Mouse (Mus musculus): ENCODE measurements around the gene G430095P16Rik.

G430095P16Rik gene

DNA sequence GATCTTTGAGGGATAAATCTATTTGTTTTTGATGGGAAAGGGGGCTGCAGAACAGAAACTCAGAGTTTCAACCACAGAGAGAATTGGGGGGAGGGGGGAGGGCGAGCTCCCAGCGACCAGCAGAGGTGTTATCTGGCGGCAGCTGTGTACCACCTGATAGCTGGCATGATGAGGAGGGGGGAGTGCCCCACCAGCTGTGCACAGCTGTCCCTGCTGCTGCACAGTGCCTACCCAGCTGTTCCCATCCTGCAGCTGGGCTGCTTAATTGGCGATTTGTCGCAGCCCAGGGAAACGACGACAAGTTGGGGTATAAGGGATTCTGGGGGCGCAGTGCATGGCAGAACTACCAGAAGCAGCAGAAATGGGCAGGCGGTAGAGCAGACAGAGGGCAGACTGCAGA lies 1.9 kb downstream of the G430095P16Rik start:
- DNase-seq (ENCODE audit: low spot score), result no peak

DNA sequence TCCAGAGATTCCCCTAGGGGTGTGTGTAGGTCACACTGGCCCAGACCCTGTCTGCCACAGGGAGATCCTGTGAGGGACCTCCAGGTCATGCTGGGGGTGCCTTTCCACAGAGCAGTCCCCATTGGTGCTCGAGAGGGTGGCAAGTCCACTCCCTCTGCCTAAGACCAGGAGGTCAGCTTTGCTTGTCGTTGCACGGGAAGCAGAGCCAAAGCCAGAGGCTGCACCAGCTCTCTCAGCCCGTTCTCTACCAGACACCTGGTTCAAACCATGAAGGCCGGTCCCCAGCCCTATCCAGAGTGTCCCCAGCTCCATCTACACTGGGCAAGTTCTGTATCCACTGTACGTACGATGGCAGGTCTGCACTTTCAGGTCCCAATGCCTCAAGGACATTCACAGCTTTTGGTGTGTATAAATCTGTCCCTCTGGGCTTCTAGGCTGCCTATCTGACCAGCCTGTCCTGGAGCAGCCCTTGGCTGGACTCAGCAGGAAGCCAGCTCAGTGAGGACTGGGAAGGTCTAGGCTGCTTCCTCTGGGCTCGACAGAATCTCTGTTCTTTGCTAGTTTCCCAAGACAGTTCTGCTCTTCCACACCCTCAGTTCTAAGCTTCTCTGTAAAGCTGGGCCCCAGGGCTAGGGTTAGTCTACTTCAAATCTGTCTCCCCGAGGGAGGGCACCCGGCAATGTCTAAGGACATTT lies 2.6 kb downstream of the G430095P16Rik start:
- DNase-seq (ENCODE audit: low spot score), result no peak

DNA sequence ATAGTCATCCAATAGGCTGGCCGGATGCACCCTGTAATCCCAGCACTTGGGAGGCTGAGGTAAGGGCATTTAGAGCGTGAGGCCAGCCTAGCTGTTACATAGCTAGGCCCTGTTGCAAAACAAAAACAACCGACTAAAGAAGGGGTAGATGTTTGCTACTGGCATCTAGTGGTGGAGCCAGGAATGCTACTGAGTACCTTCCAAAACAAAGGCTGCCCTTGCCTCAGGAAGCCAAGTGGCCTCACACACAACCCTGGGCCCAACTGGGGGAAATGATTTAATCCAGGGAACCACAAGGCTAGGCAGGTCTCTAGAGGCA lies 3.1 kb downstream of the G430095P16Rik start:
- DNase-seq (ENCODE audit: low spot score), result peak; percentile 72

DNA sequence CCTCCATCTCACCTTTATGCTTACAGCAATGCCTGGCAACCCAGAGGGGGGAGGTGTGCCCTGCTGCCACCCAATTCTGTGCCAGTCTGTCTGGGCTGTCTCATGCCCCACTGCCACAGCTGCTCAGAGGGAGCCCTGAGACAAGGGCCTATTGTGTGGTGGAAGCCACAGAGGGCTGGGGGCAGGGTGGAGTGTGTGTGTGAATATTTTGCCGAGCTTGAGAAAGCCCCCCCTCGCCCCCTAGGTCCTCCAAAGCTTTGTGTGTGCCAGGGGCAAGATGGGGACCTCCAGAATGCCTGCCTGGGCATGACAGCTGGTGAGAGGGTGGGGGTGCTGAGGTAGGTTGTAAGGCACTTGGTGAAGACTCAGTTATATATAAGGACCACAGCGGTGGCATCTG lies 5.7 kb downstream of the G430095P16Rik start:
- DNase-seq (ENCODE audit: low spot score), result no peak

DNA sequence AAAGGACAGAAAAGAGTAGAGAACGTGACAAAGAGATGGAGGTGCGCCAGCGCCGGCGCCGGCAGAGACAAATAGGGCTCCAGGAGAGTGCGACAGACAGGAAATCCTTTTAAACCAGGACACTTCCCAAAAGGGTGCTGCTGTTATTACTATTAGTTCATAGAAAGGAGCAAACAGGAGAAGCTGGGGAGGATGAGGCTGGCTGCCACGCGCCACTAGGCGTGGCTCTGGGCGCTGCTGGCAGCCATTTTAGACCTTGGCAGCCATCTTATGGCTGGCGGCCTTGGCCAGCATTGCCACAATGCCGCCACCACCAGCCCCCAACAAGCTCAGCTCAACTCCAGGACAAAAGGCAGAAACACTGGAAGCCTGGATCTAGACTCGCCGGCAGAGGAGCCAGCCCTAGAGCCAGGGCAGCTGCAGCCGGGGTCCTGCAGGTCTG lies 7.1 kb downstream of the G430095P16Rik start:
- DNase-seq (ENCODE audit: low spot score), result no peak

DNA sequence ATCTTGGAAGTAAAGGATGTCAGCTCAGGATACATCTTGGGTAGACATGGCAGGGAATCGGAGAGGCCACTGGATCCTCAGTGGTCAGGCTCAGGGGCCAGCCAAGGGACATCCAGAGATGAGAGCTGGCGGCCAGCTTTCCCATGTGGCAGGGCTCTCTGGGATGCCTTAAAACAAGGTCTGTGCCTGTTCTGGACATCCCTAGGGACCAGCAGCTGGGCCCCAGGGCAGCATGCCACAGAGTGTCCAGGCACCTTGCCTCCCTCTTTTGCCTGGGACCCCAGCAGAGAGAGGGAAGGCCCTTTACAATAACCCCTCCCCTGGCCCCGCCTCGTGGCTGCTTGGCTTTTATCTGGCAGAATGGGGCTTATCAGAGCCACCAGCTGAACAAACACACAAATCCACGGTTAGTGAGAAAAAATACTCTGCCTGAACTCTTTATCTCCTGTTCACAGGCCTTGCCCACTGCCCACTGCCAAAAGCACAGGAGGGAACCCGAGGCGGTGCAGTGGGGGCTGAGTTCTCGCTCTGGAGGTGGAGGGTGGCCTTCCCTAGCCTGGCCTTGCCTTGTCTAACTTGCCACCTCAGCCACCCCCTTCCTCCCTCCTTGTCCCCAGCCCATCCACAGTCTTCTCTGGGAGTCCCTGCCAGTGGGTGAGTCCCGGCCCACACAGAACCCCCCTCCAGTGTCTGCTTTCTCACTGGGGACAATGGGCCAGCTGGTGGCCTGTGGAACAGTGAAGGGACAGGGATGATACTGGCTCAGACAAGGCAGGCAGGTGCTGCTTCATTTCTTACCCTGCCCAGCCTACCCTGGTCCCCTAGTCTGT lies 7.9 kb downstream of the G430095P16Rik start:
- no peak for DNase-seq (ENCODE audit: low spot score)

DNA sequence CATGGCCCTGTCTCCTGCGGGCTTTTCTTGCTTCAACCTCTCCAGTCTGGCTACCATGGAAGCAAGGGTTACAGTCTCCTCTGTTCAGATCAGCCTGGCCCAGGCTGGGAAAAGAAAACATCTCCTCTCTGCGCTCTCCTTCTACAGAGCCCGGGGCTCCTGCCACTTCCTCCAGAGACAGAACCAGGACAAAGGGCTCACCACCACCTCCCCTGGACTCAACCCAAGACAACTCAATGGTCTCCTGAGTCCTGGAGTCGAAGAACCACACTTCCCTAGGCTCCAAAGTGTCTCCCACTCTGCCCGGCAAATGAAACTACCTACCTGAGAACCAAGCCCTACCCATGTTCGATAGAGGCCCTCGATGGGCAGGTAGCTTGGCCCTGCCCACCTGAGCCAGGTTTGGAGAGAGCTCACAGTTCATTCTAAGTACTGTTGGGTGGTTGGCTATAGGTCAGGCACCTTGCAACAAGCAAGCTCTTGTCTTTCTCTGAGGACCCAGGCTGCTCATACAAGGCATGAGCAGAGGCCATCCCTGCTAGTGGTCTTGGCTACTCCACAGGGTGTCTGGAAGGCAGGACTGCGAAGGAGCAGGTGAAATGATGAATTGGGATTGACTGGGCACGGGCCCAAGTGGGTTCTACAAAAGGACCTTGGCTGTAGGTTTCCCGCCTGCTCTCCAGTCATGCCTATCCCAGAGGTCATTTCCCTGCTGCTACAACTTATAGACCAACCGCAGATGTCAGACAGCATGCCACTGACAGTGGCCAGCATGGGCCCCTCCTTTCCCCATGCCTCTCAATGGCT lies 8.8 kb downstream of the G430095P16Rik start:
- DNase-seq (ENCODE audit: low spot score), result no peak

DNA sequence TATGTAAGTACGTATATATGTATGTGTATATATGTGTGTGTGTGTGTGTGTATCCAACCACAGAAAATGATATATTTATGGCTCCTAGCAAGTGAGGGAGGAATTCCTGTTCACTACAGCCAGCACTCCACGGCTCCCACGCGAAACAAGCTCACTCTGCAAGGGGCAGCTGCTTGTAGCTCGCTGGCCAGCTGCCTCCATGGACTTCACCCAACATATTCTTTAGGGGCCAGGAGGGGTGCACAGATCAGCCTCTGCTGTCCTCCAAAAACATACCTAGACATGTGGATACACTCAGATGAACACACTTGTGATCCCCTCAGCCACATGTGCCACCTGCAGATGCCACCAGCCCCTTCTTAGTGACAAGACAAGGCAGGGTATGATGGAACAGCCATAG lies 9.7 kb downstream of the G430095P16Rik start:
- DNase-seq (ENCODE audit: low spot score), result no peak

DNA sequence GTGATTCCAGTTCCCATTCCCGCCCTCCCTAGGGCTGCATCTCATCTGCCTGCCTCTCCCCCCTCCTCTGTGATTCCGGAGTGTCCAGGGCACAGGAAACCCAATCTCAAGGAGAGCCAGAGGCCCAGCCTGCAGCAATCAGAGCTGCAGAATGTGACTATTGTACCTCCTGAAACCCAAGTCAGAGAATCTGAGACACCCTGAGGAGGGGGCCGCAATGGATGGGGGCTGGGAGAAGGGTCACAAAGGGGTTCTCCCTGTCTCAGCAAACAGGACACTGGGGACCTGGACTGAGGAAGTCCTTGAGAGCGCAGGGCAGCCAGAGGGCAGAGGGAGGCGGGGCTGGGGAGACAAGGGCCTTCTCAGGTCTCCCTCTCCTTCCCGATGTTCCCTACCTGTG lies 10.2 kb downstream of the G430095P16Rik start:
- DNase-seq (ENCODE audit: low spot score), result no peak

DNA sequence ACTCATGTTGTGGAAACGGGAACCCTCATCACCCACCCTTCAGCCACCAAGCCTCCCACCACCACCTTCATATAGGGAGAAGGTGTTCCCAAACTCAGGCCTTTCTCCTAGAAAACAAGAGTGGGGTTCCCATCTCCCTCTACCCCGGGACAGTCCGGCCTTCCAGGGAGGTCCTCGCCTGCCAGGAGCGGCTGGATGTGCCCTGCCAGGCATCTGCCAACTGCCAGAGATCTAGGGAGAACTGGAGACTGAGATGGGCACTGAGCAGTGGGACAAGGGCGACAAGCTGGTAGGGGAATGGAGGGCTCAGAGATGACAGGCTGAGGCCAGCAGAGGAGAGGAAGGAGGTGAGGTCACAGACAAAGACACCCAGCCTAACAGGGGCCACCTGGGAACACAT lies 11.2 kb downstream of the G430095P16Rik start:
- no peak for DNase-seq (ENCODE audit: low spot score)

DNA sequence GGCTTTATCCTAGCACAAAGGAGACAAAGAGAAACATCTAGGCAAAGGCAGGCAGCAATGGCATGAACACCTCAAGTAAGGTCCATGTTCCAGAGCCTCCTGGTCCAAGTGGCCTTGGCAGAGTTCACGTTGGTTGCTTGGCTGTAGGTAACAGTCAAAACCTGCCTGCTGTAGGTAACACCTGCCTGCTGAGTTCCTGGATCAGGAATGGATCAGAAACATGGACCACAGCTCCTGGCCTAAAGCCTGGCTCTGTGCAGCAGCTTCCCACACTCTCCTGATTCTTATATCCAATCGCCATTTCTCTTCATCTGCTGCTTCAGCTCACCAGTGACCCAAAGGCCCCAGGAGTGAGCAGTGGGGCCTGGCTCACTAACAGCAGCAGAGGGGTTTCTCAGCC lies 11.9 kb downstream of the G430095P16Rik start:
- no peak for DNase-seq (ENCODE audit: low spot score)

DNA sequence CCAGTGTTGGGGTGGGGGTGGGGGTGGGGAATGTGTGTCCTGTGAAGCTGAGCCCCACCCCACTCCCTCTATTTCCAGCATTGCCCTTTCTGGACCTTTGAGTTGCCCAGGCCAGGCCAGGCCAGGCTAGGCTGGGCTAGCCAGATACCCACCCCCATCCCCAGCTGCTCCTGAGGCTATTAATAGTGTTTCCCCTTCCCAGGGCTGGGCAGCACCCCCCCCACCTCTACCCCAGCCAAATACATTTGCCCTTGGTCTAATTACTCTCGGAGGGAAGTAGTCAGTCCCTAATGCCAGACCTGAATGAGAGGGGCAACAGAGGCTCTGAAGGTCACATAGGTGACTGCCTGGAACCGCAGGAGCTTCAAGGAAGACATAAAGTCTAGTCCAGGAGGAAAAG lies 12.8 kb downstream of the G430095P16Rik start:
- DNase-seq (ENCODE audit: low spot score), result no peak

DNA sequence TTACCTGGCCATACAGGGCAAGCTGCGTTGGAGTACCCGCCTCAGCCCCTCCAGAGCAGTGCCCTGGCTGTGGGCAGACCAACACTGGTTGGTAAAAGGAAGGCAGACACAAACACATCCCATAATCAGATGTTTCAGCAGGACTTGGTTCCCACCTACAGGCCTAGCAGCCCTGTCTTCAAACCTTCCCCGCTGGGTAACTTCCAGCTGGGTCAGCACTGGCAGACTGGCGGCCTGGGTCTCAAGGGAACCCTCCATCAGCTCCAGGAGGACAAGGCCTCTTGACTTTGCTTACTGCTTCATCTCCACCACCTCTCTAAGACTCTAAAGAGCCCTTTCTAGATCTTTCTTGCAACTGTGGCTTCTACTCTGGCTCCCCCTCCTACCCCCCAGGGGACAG lies 13.7 kb downstream of the G430095P16Rik start:
- DNase-seq (ENCODE audit: low spot score), result no peak

DNA sequence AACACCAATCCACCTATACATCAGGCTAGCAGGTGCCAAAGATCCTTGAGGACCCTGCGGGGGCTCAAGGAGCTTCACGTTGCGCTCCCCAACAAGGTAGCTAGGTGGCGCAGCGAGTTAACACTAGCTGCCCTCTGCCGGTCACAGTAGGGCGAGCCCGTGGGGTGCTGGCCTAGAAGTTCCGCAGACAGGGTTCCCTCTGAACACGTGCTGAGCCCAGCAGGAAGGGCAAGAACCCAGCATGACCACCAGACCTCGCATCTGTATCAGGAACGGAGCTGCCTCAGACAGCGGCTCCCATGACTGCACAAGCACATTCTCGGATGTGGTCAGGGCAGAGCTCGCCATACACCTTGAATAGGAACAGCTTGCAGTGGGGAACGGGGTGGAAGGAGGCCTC lies 14.8 kb downstream of the G430095P16Rik start:
- DNase-seq (ENCODE audit: low spot score), result peak; percentile 83

DNA sequence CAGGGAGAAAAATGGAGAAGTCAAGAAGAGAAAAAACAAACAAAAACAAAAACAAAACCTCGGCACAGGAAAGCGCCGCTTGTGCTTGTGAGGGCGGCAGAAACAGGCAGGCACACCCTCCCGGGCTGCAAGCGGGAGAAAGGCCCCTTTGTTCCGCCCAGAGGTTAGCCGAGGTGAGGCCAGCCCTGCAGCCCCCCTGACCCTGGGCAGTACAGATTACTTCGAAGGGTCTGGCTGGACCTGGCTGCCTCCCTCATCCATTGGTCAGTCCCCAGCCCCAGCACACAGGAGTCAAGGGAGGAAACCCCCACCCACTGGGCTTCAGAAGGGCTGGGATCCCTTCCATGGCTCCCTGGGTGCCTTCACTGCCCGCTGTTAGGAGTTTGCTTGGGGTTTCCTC lies 15.5 kb downstream of the G430095P16Rik start:
- DNase-seq (ENCODE audit: low spot score), result no peak

DNA sequence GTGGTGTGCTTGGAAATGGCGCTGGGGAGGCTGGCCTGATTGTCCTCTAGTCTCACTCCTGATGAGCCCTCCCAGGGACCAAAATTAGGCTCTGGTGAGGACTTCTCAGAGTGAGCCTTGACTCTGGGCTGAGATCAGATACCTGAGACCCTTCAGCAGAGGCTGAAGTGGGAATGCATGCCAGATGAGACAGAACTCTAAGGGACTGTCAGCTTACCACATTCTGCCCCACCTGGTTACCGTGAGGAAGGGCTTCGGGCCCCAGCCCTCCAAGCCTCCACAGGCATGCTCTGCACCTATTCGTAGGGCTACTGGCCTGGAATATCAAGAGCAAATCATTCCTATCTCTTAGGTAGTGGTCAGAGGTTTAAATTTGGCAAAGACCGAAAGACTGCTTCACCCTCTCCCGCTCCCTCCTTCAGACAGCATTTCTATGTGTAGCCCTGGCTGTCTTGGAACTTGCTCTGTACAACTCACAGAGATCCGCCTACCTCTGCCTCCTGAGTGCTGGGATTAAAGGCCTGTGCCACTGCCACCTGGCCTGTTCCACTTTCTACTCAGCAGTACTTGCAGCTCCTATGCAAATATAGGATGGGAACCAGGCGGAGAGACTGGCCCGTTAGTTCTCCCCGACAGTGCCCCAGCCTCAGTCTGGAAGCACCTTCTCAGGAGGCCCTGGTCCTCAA lies 16.1 kb downstream of the G430095P16Rik start:
- no peak for DNase-seq (ENCODE audit: low spot score)

DNA sequence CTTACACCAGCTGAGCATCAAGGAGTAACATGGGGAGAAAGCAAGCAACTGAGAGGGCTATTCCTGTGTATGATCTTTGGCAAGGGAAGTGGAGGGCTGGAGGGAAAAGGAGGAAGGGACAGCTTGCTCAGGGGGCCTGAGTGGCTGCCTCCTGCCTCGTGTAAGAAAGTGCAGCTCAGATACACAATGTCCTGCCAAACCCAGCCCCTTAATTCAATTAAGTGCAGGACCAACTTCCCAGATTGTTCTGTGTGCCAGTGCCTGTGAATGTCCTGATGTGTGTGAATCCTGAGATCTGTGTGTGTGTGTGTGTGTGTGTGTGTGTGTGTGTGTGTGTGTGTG lies 16.6 kb downstream of the G430095P16Rik start:
- DNase-seq (ENCODE audit: low spot score), result no peak

DNA sequence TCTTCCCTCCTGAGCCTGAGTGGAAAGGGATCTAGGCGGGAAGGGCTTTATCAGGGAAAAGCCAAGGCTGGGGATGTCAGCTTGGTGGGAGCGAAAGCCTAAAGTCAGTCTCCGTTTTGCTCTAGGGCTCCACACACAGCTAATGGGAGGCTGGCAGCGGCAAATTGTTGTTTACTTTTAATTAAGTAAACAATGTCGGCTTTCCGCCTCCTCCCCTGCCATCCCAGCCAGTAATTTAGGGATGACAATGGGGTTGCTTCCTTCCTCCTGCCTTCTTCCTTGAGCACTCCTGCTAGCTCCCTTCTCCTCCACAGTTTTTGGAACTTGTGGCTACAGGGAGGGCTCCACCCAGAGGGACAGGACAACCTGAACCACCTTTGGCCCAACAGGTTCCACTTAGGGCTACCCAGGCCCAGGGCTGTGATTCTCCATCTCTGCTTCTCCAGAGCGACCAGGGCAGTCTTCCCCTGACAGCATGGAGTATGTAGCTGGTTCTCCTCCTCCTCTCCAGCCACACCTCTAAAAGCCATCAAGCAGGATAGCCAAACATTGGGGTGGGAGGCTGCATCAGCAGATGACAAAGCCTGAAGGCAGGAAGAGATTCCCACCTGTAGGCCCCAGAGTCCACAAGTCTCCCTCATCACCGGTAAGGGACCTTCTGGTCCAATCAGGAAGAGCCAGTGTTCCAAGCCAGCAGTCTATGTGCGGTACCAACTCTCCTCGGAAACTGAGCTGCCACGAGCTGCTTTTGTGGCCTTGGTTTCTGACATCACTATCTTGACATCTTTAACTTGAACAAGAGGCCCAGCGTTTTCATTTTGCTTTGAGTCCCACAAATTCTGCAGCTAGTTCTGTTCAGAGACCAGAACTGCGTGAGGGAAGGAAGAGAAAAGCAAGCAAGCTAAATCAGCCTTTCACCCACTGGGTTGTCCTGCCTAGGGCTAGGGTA lies 18.4 kb downstream of the G430095P16Rik start:
- no peak for DNase-seq (ENCODE audit: low spot score)

DNA sequence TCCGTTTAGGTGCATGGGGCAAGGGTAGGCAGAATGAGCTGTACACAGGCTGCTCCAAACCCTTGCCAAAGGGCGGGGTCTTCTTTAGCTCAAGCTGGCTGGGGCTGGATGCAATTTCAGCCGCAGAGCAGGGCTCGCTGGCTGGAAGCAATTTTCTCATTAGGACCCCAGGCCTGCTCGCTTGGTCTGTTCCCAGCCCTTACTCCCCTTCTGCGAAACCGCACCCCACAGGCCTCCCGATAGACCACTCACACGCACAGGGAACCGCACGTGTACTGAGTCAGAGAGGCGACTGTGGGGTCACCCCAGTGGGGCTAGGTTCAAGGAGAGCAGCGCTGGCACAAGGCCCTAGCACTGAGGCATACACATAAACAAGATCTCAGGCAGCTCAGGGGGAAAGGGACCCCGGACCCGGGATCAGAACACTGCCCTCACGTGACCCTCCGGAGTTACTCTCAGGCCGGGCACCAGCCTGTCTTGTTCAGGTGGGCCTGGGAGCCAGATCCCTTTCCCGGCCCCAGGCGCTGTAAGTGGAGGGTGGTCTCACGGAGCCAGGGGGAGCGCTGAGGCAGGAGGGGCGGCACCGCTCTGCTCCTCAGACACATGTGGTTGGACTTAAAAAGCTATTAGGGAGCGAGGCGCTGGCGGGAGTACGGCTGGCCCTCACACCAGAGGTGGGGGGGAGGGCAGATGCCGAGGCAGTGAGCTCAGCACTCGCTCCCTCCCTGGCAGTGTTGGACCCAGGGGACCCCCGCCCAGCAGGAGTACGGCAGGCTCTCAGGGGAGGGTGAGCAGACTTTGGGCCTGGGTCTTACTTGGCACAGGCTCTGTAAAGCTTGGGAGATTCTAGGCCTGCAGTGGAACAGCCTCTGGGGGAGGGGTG lies 19.6 kb downstream of the G430095P16Rik start:
- DNase-seq (ENCODE audit: low spot score), result no peak

DNA sequence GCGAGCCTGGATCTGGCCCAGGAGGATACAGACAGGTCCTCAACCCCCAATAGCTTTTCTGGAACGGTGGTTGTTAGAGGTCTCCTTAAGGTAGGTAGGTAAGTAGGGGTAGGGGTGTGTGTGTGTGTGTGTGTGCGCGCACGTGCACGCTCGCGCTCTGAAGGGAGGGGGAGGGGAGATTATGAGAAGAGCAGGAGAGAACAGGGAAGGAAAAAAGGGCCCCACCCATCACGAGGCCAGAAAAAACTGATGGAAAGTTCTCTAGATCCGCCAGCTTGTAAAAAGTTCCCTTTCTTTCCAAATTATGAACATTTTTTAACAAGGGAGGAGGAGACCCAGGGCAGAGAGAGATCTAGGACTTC lies 20.2 kb downstream of the G430095P16Rik start:
- DNase-seq (ENCODE audit: low spot score), result no peak

Measured in lung, postnatal 25 days (tissue).